Mouse (Mus musculus): ENCODE results near the gene Sema5b.

Gene Sema5b

DNA sequence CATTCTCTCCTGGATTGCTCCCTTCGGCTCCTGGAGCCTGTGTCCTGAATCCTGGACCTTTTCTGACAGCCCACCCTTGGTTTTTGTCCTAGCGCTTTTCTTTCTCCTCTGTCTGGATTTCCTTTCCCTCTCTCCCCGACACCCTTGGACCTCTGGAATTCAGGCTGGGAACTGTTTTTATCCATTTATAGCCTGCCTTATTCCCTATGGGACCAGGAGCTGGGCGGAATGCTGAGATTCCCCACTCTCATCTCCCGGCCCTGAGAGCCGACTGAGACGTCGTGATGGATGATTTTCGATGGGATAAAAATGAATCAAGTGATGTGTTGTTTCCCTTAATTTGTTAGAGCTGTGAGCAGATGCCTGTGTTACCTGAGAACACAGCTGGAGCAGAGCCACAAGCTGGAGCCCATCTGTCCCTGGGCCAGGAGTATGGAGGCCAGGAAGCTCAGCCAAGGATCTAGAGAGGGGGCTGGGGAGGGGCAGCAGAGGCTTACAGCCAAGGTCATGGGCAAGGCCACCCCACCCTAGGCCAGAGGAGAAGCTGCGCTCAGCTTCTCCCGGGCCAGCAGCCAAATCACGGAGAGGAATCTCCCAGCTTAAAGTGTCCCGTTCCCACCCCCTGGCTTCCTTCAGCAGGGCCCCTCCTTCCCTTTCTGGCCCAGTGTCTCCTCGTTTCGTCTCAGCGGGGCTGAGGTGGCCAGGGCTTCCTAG is 89.7 kb downstream of the Sema5b start:
- no peak for DNase-seq (ENCODE audit: low read depth, low spot score)

- DNase-seq (ENCODE audit: low read depth, low spot score): no peak
These were observed 92.1 kb downstream of the Sema5b start for GRCm38 (mm10) chr16:35633058-35633457.

DNA sequence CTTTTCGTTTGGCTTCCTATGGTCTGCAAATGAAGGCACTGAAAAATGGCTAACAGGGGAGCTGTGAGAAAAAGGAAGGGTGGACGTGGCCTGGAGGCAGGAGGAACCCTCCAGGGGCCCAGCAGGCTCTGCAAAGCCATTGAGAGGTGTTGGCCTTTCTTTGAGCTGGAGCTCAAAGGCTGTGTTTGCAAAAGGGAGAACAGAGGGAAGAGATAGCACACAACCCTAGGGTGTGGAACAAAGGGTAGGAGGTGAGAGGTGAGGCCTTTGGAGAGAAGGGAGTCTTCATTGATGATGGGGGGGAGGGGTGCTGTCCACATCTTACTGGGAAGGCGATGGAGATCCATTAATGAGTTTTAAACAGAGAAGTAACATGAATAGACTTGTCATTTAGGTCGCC is 94.0 kb downstream of the Sema5b start:
- no peak for DNase-seq (ENCODE audit: low read depth, low spot score)

DNA sequence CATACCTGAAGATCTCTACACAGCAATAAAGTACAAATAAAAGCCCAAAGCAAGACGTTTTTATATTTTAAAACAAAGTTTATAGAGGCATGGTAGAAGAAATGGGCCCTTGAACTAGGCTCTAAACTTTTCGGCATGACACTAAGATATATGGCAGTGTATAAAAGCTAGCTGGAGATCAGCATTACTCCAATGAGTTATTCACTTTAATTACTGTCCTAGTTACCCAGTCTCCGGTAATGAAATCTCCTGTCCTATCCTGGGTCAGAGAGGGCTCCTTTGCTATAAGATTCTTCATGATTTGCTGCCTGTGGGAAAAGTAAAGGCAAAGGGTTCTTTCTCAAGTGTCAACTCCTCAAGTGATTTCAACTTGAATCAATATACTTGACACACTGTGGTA is 98.6 kb downstream of the Sema5b start:
- DNase-seq (ENCODE audit: low read depth, low spot score): no peak

- no peak for DNase-seq (ENCODE audit: low read depth, low spot score)
These were observed 107.9 kb downstream of the Sema5b start for GRCm38 (mm10) chr16:35648862-35649261.

GRCm38 (mm10) chr16:35652206-35652605 is 111.3 kb downstream of the Sema5b start:
- DNase-seq (ENCODE audit: low read depth, low spot score): no peak

DNA sequence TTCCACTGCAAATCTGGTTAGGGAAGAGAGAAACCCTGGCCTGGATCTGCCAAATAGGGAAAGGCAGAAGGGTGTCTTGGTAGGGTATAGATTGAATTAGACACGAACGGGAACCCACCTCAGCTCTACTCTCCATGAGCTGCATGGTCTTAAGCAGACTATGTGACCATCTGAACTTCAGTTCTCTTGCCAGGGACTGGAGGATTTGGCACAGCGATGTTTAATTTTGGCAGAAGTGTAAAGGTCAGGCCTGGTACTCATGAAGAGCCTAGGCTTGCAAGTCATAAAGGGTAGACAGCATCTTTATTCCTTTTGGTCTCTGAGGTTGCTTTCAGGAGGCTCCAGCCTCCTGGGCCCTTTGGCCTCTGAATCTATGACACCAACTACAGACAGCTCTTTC is 111.8 kb downstream of the Sema5b start:
- no peak for DNase-seq (ENCODE audit: low read depth, low spot score)

- DNase-seq (ENCODE audit: low read depth, low spot score): no peak
These were observed 113.0 kb downstream of the Sema5b start for GRCm38 (mm10) chr16:35653951-35654350.

DNA sequence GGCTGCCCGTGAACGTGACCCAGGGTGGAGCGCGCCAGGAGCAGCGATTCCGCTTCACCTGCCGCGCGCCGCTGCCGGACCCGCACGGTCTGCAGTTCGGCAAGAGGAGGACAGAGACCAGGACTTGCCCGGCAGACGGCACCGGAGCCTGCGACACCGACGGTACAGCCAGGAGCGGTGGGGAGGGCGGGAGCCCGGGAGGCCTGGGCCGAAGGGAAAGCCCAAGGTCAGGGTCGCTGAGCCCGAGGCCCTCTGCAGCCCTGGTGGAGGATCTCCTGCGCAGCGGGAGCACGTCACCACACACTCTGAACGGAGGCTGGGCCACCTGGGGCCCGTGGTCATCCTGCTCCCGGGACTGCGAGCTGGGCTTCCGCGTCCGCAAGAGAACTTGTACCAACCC is 119.3 kb downstream of the Sema5b start:
- no peak for DNase-seq (ENCODE audit: low read depth, low spot score)

GRCm38 (mm10) chr16:35663831-35664414 is 123.0 kb downstream of the Sema5b start:
- DNase-seq (ENCODE audit: low read depth, low spot score): no peak

- no peak for DNase-seq (ENCODE audit: low read depth, low spot score)
These were observed 123.9 kb downstream of the Sema5b start for GRCm38 (mm10) chr16:35664847-35665246.

GRCm38 (mm10) chr16:35677511-35678113 is 136.7 kb downstream of the Sema5b start:
- no peak for DNase-seq (ENCODE audit: low read depth, low spot score)

GRCm38 (mm10) chr16:35678476-35678875 is 137.5 kb downstream of the Sema5b start:
- DNase-seq (ENCODE audit: low read depth, low spot score): no peak

GRCm38 (mm10) chr16:35681327-35682108 is 140.6 kb downstream of the Sema5b start:
- DNase-seq (ENCODE audit: low read depth, low spot score): no peak

GRCm38 (mm10) chr16:35685027-35685426 is 144.1 kb downstream of the Sema5b start:
- no peak for DNase-seq (ENCODE audit: low read depth, low spot score)

DNA sequence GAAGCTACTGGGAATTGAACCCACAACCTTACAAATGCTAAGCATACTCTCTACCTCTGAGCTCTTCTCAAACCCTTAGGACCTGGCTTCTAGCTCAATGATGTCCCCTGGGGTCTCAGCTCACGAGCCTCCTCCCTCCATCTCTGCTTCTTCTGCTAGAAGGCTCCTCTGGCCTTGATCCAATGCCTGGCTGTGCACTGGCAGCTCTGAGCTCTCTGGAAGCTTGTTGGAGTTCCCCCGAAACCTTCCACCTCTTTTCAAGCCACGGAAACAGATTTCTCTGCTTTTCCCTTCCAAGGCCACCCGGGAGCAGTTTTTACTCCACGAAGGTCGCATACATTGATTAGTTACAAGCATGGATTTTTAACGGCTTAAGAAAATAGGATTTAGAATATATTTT is 145.5 kb downstream of the Sema5b start:
- DNase-seq (ENCODE audit: low read depth, low spot score): no peak

- no peak for DNase-seq (ENCODE audit: low read depth, low spot score)
These were observed 150.7 kb downstream of the Sema5b start for GRCm38 (mm10) chr16:35691606-35692005.

GRCm38 (mm10) chr16:35694250-35694846 is 153.4 kb downstream of the Sema5b start:
- DNase-seq (ENCODE audit: low read depth, low spot score): no peak

DNA sequence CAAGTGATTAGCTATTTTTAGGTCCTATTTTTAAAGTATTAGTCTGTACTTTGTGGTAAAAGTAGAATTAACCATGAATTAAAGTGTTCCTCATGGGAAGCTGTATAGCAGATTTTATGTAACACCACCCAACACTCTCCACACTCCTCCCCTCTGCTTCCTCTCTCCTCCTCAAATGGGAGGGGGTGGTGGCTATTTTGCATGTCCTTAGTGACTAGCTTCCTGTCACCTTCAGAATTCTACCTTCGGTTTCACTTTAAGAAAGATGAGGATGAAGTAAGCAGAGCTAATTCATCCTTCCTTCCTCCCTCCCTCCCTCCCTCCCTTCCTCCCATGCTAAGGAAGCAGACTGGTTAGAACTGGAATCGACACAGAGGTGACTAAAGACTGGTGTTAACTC is 155.2 kb downstream of the Sema5b start:
- peak; percentile 69 for DNase-seq (ENCODE audit: low read depth, low spot score)

DNA sequence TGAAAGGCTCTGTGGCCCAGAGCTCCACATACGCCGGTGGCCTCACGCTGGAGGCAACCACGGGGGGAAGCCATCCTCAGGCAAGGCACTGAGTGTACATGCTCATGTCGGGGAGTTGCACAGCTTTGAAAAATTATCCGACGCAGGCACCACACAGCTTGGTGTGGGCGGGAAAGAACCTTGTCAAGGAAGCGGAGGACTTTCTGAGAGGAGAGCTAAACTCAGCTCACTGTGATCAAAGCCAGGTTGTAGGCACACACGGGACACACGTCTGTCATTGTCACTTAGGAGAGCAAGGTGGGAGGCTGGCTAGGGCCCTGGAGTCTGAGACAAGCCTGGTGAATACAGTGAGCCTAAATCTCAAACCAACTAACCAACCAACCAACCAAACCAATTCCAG is 160.9 kb downstream of the Sema5b start:
- no peak for DNase-seq (ENCODE audit: low read depth, low spot score)

- DNase-seq (ENCODE audit: low read depth, low spot score): no peak
These were observed 163.1 kb downstream of the Sema5b start for GRCm38 (mm10) chr16:35703763-35704679.

All from CD4-positive helper T cell, adult 2 months (primary cell).